Mouse (Mus musculus) 416B (cell line): ENCODE results near the gene Vasp.
A peak's percentile ranks its signal among the peaks of the same experiment; 100 is the strongest.

ENCODE experiments used
- DNase-seq: peaks from one replicate; pipeline ENCODE4 v3.0.0; 2011; ENCODE audit warnings: low read depth

The Vasp gene

DNA sequence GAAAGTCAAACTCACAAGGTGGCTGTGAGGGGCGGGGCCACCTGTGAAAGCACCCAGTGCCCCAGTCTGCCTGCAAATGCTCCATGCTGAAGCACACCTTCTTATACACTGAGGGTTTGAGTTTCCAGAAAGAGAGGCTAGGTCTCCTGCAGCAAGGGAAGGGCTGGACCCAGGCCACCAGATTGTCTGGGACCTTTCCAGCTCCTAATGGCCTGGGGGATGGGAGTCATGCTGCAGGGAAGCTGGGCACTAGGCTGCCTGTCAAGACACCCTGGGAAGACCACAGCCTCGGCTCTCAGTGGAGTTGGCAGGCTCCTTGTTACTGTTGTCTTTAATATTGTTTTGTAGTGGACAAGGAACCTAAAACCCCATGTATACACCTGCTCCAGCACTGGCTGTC lies 35.2 kb downstream of the Vasp start:
- no peak for DNase-seq

DNA sequence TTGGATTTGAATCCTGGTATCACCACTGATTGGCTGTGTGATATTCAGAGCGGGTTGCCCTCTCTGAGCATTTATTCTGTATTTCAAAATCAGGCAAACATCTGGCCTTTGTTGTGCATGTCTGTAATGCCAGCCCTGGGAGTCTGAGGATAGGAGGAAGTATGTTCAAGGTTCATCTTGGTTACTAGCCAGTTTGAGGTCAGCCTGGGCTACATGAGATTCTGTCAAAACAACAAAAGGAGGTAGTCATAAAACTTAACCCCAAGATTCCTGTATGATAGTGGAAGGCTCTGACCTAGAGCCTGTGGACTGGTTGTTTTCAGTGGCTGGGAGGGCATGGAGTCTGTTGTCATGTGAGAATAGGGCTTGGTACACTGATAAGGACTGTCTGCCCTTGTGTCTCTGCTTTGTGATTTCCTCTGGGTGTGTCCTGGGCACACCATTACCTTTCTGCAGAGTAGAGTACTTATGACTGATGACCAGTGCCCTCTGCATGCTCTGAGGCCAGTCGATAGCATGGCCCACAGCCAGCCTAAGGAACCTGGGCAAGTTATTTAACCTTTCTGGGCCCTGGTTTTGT lies 36.4 kb downstream of the Vasp start:
- peak; percentile 83 for DNase-seq

- no peak for DNase-seq
Measured at GRCm38 (mm10) chr7:19234652-19235051, 37.0 kb downstream of the Vasp start.

- no peak for DNase-seq
Measured at GRCm38 (mm10) chr7:19231849-19232248, 39.8 kb downstream of the Vasp start.

DNA sequence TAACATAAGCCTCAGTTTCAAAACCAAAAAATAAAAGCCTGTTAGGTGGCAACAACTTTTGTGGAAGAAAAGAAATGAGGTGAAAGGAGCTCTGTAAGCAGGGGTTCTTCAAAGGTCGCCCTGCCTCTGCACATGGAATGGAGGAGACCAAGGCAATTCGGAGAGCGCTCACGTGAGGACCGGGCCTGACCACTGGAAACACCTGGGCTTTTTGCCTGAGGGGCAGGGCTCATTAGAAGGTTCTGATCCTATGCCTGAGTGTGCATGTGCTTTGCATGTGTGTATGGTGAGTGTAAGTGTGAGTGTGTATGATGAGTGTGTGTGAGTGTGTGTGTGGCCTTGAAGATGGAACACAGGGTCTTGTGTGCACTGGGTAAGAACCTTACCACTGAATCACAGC lies 40.7 kb downstream of the Vasp start:
- DNase-seq, result no peak

- no peak for DNase-seq
Measured at GRCm38 (mm10) chr7:19230041-19230580, 41.5 kb downstream of the Vasp start.

DNA sequence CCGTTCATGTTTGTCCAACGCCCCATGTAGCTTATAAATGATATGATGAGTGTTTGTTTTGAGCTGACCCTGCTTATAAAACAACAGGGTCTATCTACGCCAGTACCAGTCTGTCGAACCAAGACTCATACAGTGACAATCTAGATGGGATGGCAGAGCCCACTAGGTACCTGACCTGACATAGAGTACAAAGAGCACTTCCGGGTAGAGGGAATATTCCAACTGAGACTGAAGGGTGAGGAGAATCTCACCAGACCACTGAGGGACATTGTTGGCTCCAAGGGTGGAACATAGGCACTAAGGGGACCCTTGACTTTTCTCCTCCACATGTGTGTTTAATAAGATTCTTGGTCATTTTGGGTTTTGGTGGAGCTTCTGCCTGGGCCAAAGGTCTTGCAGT lies 42.2 kb downstream of the Vasp start:
- DNase-seq, result no peak

DNA sequence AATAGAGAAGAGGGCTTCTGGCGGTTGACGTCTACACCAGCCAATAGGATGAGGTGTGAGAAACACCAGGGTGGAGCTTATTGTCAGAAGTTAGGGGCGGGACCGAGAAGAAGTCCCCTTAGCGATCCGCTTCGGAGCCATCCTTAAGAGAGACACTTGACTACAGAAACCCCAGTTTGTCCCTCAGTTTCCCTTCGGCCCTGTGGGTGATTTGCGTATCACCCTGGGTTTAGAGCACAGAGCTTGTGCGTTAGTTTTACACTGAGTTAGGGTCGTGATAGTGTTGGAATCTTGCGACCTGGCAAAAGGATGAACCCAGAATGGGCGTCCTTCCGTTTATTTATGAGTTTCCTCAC lies 42.8 kb downstream of the Vasp start:
- no peak for DNase-seq

GRCm38 (mm10) chr7:19227883-19228792 lies 43.5 kb downstream of the Vasp start, which contains the start of gene Opa3:
Gene Opa3, plus strand, starts transcription at chr7:19228334.
- DNase-seq, result peak; percentile 100

DNA sequence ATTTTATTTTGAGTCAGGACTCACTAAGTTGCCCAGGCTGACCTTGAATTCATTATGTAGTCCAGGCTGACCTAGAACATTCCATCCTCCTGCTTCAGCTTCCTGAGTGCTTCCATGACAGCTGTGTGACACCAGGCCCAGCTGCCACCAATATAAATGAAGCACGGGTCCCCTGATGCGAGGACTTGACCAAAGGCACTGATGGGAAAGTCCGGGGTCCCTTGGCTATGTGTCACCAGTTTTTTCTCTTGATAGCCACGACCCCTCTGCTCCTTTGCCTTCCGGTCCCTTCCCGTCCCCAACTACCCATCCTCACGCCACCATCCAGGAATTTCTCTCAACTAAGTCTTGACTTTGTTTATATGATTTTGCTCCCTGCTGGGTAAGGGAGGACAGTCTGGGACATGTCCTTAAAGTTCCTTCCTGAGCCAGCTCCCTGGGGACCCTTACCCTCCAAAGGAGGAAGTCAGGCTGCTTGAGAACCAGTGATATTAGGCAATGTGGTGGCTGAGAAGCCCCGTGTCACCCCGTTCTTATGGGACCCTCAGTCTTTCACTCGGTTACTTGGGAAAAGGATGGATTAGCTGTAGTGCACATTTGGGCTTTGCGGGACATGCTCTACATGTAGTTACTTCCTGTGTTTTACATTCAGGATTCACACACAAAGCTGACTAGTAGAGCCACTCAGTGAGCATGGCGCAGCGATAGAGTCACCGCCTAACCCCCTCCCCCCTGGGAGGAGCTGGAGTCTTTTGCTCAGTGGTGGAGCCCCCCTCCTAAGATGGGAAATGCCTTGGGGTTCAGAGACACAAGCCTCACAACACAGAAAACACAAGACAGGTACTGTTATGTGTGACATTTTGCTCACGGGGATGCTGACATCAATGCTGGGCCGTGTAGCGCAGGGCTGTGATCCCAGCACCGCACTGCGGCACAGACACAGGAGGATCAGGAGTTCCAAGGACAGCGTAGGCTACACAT lies 44.5 kb downstream of the Vasp start:
- peak; percentile 22 for DNase-seq

DNA sequence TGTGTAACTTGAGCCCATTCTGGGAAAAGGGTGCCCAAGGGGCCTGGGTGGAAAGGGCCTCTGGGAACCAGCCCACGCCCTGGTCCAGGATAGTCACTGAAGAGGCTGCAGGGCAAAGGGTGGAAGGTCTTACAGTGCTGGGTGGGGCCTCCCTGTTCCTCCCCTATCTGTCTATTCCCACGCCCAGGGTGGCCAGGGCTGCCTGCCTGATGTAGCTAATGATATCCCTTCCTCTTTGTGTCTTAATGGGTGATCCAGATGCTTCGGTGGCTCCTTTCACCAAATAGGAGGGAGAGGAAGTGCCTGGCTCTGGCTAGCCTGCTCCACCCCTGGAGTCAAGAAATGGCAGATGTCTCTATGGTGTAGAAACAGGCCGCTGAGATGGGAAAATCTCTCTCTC lies 46.7 kb downstream of the Vasp start:
- DNase-seq, result no peak

GRCm38 (mm10) chr7:19222875-19223274 lies 48.7 kb downstream of the Vasp start:
- no peak for DNase-seq

DNA sequence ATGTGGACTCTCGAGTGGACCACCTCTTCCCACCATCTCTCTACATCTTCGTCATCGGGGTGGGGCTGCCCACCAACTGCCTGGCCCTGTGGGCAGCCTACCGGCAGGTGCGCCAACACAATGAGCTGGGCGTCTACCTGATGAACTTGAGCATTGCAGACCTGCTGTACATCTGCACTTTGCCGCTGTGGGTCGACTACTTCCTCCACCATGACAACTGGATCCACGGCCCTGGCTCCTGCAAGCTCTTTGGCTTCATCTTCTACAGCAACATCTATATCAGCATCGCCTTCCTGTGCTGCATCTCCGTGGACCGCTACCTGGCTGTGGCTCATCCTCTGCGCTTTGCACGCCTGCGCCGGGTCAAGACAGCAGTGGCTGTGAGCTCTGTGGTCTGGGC lies 49.4 kb downstream of the Vasp start:
- DNase-seq, result no peak

- DNase-seq, result peak; percentile 38
Measured at GRCm38 (mm10) chr7:19220061-19220460, 51.6 kb downstream of the Vasp start.

DNA sequence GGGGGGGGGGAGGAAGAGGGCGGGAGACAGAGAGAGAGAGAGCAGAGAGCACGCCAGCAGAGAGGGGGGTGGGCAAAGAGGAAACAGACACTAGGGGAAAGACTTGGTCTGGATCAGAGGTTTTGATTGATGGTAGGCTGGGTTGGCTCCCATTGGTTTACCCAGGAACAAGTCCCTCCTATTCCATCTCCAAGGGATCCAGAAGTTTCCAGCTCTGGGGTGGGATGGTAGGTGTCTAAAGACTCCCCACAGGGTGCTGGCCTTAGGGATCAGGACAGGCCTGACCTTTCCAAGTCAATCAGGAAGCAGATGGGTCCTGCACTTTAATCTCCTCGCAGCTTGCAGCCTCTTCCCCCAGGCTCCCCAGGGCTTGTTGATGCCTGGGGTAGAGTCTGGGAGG lies 53.7 kb downstream of the Vasp start:
- DNase-seq, result peak; percentile 47

GRCm38 (mm10) chr7:19217492-19217891 lies 54.1 kb downstream of the Vasp start:
- DNase-seq, result peak; percentile 32

GRCm38 (mm10) chr7:19214940-19215339 lies 56.7 kb downstream of the Vasp start:
- peak; percentile 29 for DNase-seq

GRCm38 (mm10) chr7:19214369-19214768 lies 57.2 kb downstream of the Vasp start:
- DNase-seq, result peak; percentile 70

DNA sequence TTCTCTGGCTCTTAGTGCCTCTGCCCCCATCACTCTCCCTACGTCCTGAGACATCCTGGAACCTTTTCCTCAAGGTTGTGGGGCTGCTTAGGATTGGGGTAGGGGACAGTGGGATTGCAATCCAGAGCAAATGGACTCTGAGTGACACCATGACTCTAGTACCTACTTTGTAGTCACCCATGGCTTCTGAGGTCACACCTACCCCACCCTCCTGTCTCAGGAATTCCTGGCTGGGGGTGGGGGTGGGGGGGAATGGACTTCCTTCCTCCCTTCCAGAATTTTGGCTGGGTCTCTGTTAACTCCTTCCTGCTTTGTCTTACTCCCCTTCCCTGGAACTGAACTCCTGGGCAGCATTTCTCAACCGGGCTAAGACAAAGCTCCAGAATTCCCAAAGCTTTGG lies 58.2 kb downstream of the Vasp start:
- DNase-seq, result no peak

DNA sequence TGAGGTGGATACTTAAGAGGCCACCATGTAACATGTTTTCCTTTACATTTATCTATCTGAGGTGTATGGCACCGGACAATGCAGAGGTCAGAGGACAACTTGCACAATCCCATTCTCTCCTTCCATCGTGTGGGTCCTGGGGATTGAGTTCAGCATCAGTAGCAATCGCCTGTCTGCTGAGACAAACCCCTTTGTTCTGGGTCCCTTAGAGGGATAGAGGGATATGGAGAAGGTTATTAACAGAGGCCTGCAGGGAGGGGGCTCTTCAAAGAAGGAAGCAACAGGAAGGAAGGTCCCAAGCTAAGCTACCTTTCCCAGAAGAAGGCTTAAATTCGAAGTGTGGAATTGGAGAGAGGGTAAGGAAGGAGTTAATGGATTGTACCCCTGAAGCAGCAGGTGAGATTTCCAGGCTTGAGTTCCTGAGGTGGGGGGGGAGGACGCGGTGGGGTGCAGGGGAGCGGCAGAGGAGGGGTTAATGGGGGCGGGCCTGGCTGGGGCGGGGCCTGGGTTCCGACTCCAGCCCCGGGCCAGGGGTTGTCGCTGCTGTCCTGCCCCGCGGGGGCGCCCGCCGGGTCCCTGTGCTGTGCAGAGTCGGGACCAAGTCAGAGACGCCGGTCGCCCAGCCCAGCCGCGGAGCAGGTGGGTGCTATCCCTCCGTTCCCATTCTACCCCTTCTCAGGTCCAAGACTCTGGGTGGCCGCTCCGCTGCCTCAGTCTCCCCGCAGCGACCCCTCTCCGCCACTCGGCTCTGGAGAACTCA lies 59.4 kb downstream of the Vasp start, which contains the start of gene Gpr4:
TSS of gene Gpr4 (plus strand) at position 543 of the 760 bp plus-strand sequence.
- no peak for DNase-seq

DNA sequence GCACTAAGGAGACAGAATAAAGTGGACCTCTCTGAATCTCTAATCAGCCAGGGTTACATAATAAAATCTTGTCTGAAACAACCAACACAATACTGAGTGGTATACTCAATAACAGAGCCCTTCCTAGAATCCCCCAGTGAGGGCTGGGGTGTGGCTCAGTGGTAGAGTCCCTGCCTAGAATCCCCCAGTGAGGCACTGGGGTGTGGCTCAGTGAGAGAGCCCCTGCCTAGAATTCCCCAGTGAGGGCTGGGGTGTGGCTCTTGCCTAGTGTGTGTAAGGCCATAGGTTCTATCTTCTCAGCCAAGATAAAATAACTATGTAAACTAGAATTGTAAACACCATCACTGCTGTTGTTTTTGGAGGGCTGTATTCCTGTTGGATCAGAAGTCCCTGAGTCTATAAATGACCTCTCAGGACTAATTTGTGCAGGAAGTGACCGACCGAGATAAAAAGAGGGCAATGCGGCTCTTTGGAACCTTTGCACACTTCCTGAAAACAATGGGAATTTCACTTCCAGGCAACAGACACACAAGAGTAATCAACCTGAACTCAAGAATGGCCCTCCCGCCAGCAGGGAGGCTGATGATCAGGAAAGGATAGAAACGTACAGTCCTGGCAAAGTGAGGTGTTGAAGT lies 60.5 kb downstream of the Vasp start:
- no peak for DNase-seq
